Mouse (Mus musculus) heart, adult 9 months (tissue): ENCODE measurements around the gene Fezf2.

Experiments
- DNase-seq, 2 experiments: peaks; one replicate each; pipeline ENCODE4 v3.0.0; 2022; ENCODE audit warnings: low spot score in 2 of 2

The Fezf2 gene

DNA sequence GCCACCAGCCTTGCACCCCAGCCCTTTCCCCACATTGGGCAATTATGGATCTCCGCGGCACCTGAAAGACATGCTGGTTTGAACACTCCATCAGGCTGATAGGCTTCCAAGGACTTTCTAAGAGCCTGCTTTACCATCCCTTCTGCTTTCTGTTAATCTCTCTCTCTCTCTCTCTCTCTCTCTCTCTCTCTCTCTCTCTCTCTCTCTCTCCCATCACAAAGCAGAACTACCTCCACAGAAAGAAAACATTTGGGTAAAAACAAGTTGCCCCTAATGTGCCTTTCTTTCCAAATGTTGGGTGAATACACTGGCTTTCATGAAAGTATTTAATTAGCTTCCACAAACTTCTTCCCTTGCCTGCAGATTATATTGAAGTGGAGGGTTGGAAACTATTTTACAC is at the start of gene Fezf2:
Gene Fezf2, minus strand, starts transcription at position 101 of the 400 bp plus-strand sequence.
- DNase-seq = no peak

- DNase-seq = no peak
These were observed 49.6 kb upstream of the Fezf2 start for GRCm38 (mm10) chr14:12397561-12397960.

DNA sequence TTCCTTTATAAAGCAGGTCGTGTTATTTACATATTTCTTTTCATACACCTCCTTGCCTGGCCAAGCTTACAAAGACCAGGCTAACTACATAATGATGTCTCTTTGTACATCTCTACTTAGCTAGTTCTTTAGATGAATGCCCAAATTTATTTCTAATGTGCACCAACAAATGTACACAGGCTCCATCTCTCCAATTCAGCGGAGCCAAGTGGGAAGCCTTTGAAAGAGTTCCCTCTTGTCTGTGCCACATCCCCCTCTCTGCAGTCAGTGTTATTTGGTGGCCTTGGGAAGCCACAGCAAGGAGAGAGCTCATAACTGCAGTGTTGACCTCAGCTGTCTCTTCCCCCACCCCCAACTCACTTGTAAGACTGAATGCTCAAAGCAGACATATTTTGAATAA is 46.3 kb upstream of the Fezf2 start:
- DNase-seq = no peak

DNA sequence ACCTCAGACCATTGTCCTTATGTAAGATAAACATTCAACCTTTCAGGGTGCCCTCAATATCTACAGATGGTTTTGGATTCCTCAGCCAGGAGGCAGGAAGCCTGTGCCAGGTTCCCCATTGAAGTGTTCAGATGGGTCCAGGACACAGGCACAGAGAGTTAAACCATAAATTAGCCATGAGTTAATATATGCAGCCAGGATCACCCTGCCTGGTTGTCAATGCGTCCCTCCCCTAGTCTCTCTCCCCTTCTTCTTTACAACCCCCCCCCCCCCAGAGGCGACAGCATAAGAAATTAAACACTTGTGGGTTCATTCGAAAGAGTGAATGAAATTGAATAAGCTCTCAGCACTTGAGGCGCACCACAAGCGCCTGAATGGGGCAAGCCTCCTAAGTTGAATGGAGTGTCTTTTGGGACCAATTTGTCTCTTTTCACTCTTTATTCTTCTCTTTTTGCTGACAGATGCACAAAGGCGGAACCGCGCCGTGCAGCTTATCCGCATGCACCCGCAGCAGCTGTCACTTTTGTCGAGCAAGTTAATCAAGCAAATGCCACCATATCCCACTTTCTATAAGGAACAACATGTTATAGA is 45.4 kb upstream of the Fezf2 start:
- DNase-seq = no peak

DNA sequence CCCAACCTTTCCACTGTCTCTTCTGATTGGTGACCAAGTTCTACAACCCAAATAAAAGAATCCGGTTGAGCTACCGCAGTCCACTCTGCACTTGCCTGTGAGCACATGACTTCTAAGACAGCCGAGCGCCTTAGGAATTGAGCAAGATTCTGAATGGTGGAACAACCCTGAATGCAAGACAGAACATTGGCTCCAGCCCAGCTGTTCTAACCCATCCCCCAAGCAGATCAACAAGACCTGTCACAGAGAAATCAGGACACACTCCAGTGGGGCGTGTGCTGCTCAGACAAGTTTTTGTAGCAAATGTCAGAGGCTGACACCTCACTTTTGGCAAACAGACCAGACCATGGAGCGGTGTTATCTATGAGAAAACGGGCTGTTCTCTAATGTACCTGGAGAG is 43.2 kb upstream of the Fezf2 start:
- DNase-seq = no peak

DNA sequence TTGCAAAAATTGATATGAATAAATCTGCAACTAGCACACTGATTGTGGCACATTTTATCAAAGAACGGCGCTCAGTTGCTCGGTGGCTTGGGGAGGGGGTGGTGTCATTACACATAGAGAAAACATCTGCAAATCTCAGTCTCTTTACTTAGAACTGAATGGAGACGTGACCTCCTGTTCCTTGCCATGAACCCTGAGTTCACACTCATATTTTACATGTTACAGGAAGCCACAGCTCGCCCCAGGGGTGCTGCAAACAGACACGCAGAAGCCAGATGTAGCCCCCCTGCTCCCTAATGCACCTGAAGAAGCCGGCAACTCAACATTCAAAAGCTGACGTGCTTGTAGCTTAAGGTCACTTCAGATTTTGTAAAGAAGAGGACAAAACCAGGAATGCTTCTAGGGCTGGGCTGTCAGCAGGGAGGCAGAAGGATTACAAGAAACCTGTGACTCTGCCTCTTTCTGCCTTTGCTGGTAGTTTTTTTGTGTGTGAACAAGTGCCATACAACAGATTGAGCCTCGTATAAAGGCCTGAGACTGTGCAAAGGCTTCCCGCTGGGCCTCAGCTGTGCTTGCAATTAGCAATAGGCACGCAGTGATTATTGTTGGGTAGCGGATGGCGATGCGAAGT is 40.9 kb upstream of the Fezf2 start:
- DNase-seq = no peak

DNA sequence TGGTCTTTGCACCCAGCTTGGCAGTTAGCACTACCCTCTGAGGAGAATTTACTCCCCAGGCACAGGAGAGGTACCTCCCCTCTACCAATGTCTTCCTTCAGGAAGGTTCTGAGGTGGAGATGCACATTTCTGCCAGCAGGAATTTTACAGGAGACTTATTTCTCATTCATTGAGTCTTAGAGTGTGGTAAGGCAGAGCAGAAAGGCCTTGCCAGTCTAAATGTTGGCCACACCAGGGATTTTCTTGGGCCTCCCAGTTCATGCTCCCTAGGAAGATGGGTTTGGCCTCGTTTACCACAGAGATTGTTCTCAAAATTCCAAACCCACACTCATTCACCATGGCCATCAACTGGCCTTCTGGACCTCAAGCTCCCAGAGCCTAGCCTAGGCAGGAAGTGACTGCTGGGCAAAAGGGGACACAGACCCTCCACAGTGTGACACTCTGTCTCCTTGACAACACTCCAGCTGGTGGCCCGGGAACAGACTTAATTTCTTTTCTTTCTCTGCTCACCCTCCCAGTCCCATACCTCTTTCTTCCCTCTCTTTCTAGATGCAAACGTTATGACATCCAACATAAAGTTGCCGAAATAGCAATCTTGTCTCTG is 40.3 kb upstream of the Fezf2 start:
- no peak for DNase-seq

GRCm38 (mm10) chr14:12387176-12387575 is 39.2 kb upstream of the Fezf2 start:
- DNase-seq = no peak

- DNase-seq = no peak
These were observed 29.9 kb upstream of the Fezf2 start for GRCm38 (mm10) chr14:12377883-12378282.

- DNase-seq = no peak
These were observed 29.3 kb upstream of the Fezf2 start for GRCm38 (mm10) chr14:12377289-12377688.

GRCm38 (mm10) chr14:12375451-12375850 is 27.5 kb upstream of the Fezf2 start:
- no peak for DNase-seq

DNA sequence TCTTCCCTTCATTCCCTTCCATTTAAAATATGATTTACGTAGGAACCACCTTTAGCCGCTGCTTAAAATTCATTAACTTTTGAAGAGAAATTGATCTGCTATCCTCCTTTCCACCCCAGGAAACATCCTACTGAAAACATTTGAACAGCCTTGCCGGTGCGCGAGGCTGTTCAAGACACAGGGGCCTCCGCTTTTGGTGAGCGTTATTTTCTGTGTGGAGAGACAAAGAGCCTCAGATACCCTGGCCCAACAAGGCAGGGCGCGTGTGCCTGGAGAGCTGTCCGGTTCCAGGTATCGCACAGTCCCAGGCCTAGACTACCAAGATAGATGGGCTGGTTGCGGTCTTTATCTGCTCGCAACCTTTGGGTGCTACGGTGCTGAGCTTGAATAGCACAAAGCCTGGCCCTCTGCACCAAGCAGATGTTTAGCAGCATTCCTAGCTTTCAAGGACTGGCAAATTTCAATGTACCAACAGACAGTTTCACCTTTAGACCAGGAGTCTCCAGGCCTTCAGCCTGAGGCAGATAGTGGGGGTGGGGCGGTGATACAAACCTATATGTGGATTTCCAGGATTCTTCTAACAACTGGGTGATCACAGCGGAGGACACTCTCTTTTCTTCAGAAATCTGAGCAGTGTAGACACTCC is 2.4 kb upstream of the Fezf2 start:
- DNase-seq = no peak

GRCm38 (mm10) chr14:12349334-12350090 is 1.5 kb upstream of the Fezf2 start:
- no peak for DNase-seq

GRCm38 (mm10) chr14:12346865-12347600 is 956 bp downstream of the Fezf2 start:
- no peak for DNase-seq

DNA sequence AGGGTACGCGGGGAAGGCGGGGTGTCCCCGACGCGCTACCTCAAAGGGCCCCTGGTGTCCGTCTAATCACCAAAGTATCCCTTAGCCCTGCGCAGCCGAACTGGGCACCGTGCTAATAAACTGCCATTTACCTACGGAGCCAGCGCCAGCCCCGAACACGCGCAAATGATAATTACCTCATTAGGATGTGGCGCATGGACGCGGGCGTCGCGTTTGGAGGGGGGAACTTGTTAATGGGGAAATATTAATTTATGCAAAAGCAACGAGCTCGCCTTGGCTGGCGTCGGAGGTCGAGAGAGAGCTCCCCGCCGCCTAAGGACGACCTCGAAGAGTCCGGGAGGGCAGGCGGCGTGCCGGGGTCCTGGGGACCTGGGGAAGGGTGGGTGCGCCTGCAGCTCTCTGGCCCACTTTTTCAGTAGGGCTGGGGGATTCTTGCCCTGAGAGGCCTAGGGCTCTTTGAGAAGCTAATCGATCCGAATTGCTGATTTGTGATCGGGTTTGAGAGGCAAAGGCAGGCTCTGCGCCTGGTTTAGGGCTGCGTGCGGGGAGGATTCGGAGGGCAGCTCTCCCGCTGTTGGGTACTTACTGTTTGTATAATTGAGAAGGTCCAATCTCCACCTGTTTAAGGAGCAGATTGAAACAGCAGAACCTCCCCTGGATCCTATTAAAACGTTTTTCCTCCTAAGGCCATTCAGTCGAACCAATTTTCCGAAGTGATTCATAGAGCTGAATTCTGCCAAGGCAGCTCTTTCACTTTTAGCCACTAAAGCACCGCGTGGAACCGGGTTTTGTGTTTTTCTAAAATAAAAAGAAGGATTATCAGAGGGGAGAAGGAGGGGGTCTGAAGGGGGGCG is 1.8 kb downstream of the Fezf2 start:
- DNase-seq = no peak

DNA sequence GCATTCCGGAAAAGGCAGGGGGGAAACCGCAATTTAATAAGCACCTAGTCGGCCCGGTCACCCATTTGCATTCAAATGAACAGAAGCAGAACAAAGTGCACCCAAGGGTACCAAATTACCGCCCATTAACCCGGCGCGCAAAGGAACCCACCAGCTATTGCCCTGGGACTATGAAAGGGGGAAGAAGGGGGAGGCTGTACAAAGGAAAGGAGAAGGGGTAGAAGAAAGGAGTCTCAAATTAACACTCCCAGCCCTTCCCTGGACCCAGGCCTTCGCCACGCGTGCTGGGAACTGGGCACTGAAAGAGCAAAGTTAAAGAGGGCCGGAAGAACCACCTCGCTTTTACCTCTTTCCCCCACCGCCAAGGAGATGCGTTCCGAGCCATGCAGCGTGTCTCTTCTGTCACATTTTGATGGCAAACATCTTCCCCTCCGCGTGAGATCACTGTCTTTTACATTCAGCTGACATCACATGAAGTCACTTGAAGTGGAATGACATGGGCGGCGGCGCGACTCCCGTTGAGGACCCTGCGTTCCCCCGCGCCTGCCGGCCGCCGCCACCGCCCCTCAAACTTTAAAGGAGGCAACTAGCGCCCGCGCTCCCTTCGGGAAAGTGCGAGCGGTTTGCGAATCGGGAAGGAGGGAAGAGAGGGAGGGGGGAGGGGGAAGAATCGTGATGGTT is 2.6 kb downstream of the Fezf2 start:
- no peak for DNase-seq

DNA sequence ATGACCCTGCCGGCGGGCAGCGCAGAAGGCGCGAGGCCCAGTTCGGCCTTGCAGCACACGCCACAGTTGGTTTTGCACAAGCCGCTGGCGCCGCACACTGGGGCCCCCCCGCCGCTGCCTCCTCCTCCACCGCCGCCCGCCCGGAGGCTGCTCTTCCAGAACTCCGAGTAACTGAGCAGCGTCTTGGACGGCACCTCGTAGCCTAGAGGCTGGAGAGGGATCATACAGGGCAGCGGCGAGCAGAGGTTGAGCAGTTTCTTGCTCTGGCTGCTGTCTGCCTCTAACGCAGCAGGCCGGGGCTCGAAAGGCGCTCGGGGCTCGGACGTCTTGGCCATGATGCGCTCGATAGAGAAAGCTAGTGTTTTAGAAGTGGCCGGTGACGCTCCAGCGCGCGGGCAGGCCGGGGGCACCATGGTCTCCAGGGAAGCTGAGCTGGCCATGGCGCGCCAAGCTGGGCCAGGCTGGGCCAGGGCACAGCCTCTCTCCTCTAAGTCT is 3.2 kb downstream of the Fezf2 start:
- no peak for DNase-seq

GRCm38 (mm10) chr14:12344061-12344745 is 3.8 kb downstream of the Fezf2 start:
- no peak for DNase-seq

GRCm38 (mm10) chr14:12343451-12343941 is 4.5 kb downstream of the Fezf2 start:
- no peak for DNase-seq
